In the genomic region with DNA sequence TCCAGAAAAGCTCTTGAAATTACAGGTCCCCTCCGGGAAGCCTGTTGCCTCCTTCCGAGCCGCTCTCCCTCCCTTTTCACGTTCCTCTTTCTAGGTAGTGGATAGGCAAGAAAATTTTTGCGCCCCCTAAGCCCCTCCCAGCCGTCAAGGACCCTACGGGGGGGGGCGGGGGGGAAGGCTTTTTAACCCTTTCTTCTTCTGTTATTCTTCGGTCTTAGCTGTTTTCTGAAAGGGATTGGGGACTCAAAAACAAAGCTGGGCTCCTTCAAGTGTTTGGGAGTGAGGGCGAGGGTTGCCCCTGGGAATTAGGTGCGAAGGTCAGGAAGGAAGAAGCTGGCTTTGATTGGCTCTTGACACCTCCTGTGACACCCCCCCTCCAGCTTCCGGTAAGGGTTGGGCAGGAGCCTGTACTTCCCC, we compare ENCODE assay signal across 8 mouse cellular contexts. TPM values are rescaled to one million over a fixed set of nuclear protein-coding genes. Genes with fewer than 3 reads are reported as not detected.
DNase-seq lines count a peak whose midpoint lies in the region; ATAC-seq and TF ChIP-seq lines count a peak whose summit lies in the region.

No protein-coding gene starts in this region.

- H3K9me3 ChIP-seq in limb, embryonic 12.5 days = no peaks in the 10 kb centered on the region

- H3K9ac ChIP-seq in limb, embryonic 12.5 days (replicated peaks) = peak overlapping the region; percentile 42

- peak overlapping the region; percentile 66 for H3K4me3 ChIP-seq in limb, embryonic 12.5 days (replicated peaks)
- peak overlapping the region; percentile 99 for H3K4me3 ChIP-seq in myocyte

- H3ac ChIP-seq in myocyte (ENCODE audit: control insufficient read depth, insufficient read length) = peak overlapping the region; percentile 98

- H3K27ac ChIP-seq in limb, embryonic 12.5 days = no peak overlapping the region; the same call in 1 of the 2 replicates

- H3K79me2 ChIP-seq in myocyte (ENCODE audit: control insufficient read depth, insufficient read depth) = peaks cover 55% of the 10 kb centered on the region

- no peak for TF ChIP-seq POLR2A in brain, embryonic 14.5 days (IDR thresholded peaks at IDR 0.05; ENCODE audit: borderline replicate concordance, extremely low read depth, insufficient read depth, insufficient read length, poor library complexity, severe bottlenecking)
- no peak for TF ChIP-seq POLR2A in myocyte (IDR thresholded peaks at IDR 0.05; ENCODE audit: insufficient read length, low read depth)

- intact Hi-C loops in heart, postnatal 36 days (cut with DNase I) = loop anchor here (5.0 kb wide), 3 partner anchors 260 to 525 kb away; no protein-coding TSS in a partner anchor

- peaks cover 39% of the 10 kb centered on the region for H3K4me1 ChIP-seq in limb, embryonic 12.5 days (replicated peaks)

- peak overlapping the region; percentile 96 for H3K4me2 ChIP-seq in limb, embryonic 12.5 days
- peak overlapping the region; percentile 79 for H3K4me2 ChIP-seq in myocyte (ENCODE audit: low read depth)

- no peaks in the 10 kb centered on the region for H3K36me3 ChIP-seq in limb, embryonic 12.5 days
- peaks cover 12% of the 10 kb centered on the region for H3K36me3 ChIP-seq in myocyte (ENCODE audit: control insufficient read depth, insufficient read depth)

- 1% methylated on average over 12 of the region's 12 CpGs for WGBS in limb, embryonic 12.5 days

- DNase-seq in cerebellum, adult 8-10 months = peak; percentile 18
- no peak for DNase-seq in cerebellum, adult 18-20 months
- DNase-seq in brain, embryonic 14.5 days (ENCODE audit: low read depth) = peak; percentile 13
- peak; percentile 34 to 53 for DNase-seq in heart, postnatal 36 days
- DNase-seq in frontal cortex, postnatal 14 days (ENCODE audit: low spot score in 2 of 2) = no peak
- no peak for DNase-seq in thymus, postnatal 14 days

- TF ChIP-seq CTCF in brain, embryonic 14.5 days (IDR thresholded peaks at IDR 0.05; ENCODE audit: borderline replicate concordance, extremely low read depth, insufficient read depth, insufficient read length) = no peak

- no peak for ATAC-seq in limb, embryonic 12.5 days (ENCODE audit: insufficient number of reproducible peaks, insufficient read depth, low FRiP score, low TSS enrichment, low read depth)

- peaks cover 43% of the 10 kb centered on the region for H3K27me3 ChIP-seq in limb, embryonic 12.5 days
- no peaks in the 10 kb centered on the region for H3K27me3 ChIP-seq in myocyte (ENCODE audit: control insufficient read depth, insufficient read depth, insufficient read length)

TF ChIP-seq in myocyte, 11 proteins besides CTCF, POLR2A, EP300 and RAD21:
- no peak for TF ChIP-seq POLR2AphosphoS2 (IDR thresholded peaks at IDR 0.05; ENCODE audit: insufficient read length, low read depth)
- no peak for TF ChIP-seq TCF3 (IDR thresholded peaks at IDR 0.05; ENCODE audit: insufficient read length, low read depth)
- TF ChIP-seq MYOG (IDR thresholded peaks at IDR 0.05; ENCODE audit: control insufficient read depth in 1 of 3, insufficient read depth in 1 of 3, insufficient read length in 2 of 3, low read depth in 2 of 3) = no peak
- TF ChIP-seq SRF (IDR thresholded peaks at IDR 0.05; ENCODE audit: control insufficient read depth, insufficient read length, low read depth) = no peak
- TF ChIP-seq CEBPB (IDR thresholded peaks at IDR 0.05; ENCODE audit: insufficient read depth, poor library complexity, severe bottlenecking) = no peak
- TF ChIP-seq TCF12 (IDR thresholded peaks at IDR 0.05; ENCODE audit: insufficient read depth, poor library complexity, severe bottlenecking) = no peak
- TF ChIP-seq MAX (IDR thresholded peaks at IDR 0.05; ENCODE audit: low read depth) = no peak
- no peak for TF ChIP-seq USF1 (IDR thresholded peaks at IDR 0.05; ENCODE audit: low read depth)

RNA-seq across cellular contexts. Expression of gene Fosl2, which starts 1.5 kb away (rescaled TPM):
- 3.2 and 3.4 TPM in 2 replicates for polyA plus RNA-seq in brain, embryonic 14.5 days (2012; rRNA removed)
- 10 to 100 TPM; 28.4 to 35.1 TPM for total RNA-seq in heart, postnatal 36 days (2021)
- 1.2 and 1.4 TPM in 2 replicates for polyA plus RNA-seq in limb, embryonic 12.5 days (2016; fragmentation: Nextera tagmentation; extraction: Ambion mirVana)
- polyA plus RNA-seq in myocyte (2012; fragmentation: generic; extraction: Trizol) = 30.9 TPM

Comparison
In these comparisons a context has a peak if more than half of its experiments do, and no peak if none do; other contexts are left out.
1. DNase-seq: peak in cerebellum, adult 8-10 months (single experiment), brain, embryonic 14.5 days (single experiment) and heart, postnatal 36 days (2 of 2); none in cerebellum, adult 18-20 months (0 of 2), frontal cortex, postnatal 14 days (0 of 2) and thymus, postnatal 14 days (single experiment).